Mouse (Mus musculus): ENCODE results near the gene Clcf1.

Clcf1 gene

GRCm38 (mm10) chr19:4255583-4256162 lies 41.6 kb downstream of the Clcf1 start:
- no peak for DNase-seq (ENCODE audit: low read depth)

- peak; percentile 98 for DNase-seq (ENCODE audit: low read depth)
Measured at GRCm38 (mm10) chr19:4257216-4257896, 43.3 kb downstream of the Clcf1 start.

GRCm38 (mm10) chr19:4257897-4258252 lies 43.8 kb downstream of the Clcf1 start:
- no peak for DNase-seq (ENCODE audit: low read depth)

DNA sequence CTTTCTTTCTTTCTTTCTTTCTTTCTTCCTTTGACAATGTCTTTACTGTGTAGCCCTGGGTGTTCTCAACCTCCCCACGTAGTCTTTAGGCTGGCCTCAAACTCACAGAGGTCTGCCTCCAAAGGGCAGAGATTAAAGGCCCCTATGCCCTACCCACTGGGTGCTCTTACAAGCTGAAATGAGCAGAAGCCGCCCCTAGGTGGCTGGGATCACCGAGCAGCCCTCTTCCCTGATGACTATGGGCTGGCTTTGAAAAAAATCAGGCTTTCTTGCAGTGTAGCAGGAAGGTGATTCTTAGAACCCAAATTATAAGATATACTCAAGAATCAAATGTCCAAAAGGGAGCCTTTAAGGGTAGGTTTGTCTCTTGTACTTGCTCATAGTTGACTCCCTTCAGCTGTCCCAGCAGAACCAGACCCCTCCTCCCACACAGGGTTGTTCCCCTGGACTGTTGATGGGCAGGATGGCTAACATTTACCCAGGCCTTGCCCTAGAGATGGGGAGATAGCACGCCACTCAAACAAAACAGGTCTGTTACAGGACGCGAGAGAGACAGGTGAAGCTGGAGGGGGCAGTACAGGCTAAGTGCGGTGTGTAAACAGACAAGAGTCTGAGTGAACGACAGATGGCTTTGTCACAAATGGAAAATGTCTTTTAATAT lies 47.1 kb downstream of the Clcf1 start:
- no peak for DNase-seq (ENCODE audit: low read depth)

- DNase-seq (ENCODE audit: low read depth) = no peak
Measured at GRCm38 (mm10) chr19:4262756-4263155, 48.7 kb downstream of the Clcf1 start.

- no peak for DNase-seq (ENCODE audit: low read depth)
Measured at GRCm38 (mm10) chr19:4263702-4264101, 49.7 kb downstream of the Clcf1 start.

DNA sequence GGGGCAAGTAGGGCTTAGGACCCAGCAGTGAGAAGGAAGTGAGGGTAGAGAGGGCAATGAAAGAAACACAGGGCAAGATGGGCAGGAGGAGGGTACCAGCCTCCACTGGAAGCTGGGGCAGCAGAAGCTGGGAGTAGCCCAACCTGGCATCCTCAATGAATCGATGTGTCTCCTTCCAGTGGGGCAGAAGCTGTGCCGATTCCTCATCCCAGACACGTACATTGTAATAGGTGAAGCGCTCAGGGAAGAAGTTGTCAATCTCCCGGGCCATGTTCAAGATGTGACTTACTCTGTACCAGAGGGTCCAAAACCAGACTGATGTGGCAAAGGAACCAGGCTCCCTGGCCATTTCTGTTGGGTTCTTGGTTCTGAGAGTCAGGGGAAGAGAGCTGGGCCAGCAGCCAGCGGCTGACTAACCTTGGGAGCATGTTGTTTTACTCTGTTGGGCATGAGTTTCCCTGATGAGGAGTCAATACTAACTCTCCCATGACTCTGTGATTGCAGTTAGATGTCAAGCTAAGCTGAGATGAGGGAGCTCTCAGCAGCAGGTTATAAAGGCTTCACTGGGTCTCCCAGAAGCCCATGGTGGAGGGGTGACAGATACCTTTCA lies 50.2 kb downstream of the Clcf1 start:
- DNase-seq (ENCODE audit: low read depth) = no peak

- DNase-seq (ENCODE audit: low read depth) = no peak
Measured at GRCm38 (mm10) chr19:4265956-4266355, 51.9 kb downstream of the Clcf1 start.

GRCm38 (mm10) chr19:4268566-4269361 lies 54.7 kb downstream of the Clcf1 start, which contains the start of gene Ssh3:
Ssh3 (minus strand) TSS chr19:4269180.
- DNase-seq (ENCODE audit: low read depth) = no peak

- no peak for DNase-seq (ENCODE audit: low read depth)
Measured at GRCm38 (mm10) chr19:4270187-4270586, 56.1 kb downstream of the Clcf1 start.

GRCm38 (mm10) chr19:4270972-4271371 lies 56.9 kb downstream of the Clcf1 start:
- no peak for DNase-seq (ENCODE audit: low read depth)
